Mouse (Mus musculus): Measurements from ENCODE around the gene Antxr2.

Gene Antxr2

GRCm38 (mm10) chr5:98030902-98031641, at the start of gene Antxr2:
Gene Antxr2 (minus strand): TSS chr5:98031043.
- in situ Hi-C loops (cut with MboI, MseI) = loop anchor here (10.0 to 25.0 kb wide), 2 partner anchors 134 to 919 kb away; partner anchors contain the start of genes Paqr3 and Prdm8

- in situ Hi-C loops (cut with MboI, MseI) = no loop called here
These were observed 45.8 kb upstream of the Antxr2 start for GRCm38 (mm10) chr5:98076612-98077011.

- in situ Hi-C loops (cut with MboI, MseI) = no loop called here
These were observed 38.3 kb upstream of the Antxr2 start for GRCm38 (mm10) chr5:98069191-98069590.

- in situ Hi-C loops (cut with MboI, MseI) = no loop called here
These were observed 24.4 kb upstream of the Antxr2 start for GRCm38 (mm10) chr5:98055275-98055674.

- in situ Hi-C loops (cut with MboI, MseI) = no loop called here
These were observed 24.0 kb upstream of the Antxr2 start for GRCm38 (mm10) chr5:98054834-98055233.

GRCm38 (mm10) chr5:98034928-98035327, 4.1 kb upstream of the Antxr2 start:
- in situ Hi-C loops (cut with MboI, MseI) = loop anchor here (10.0 to 25.0 kb wide), 2 partner anchors 130 to 923 kb away; partner anchors contain the start of genes Paqr3 and Prdm8

- in situ Hi-C loops (cut with MboI, MseI) = loop anchor here (10.0 to 25.0 kb wide), 2 partner anchors 131 to 922 kb away; partner anchors contain the start of genes Paqr3 and Prdm8
These were observed 3.4 kb upstream of the Antxr2 start for GRCm38 (mm10) chr5:98034207-98034606.

- in situ Hi-C loops (cut with MboI, MseI) = loop anchor here (10.0 to 25.0 kb wide), 2 partner anchors 132 to 921 kb away; partner anchors contain the start of genes Paqr3 and Prdm8
These were observed 2.1 kb upstream of the Antxr2 start for GRCm38 (mm10) chr5:98032803-98033420.

- in situ Hi-C loops (cut with MboI, MseI) = loop anchor here (10.0 to 25.0 kb wide), 2 partner anchors 135 to 918 kb away; partner anchors contain the start of genes Paqr3 and Prdm8
These were observed 547 bp downstream of the Antxr2 start for GRCm38 (mm10) chr5:98030091-98030901.

GRCm38 (mm10) chr5:98027688-98028389, 3.0 kb downstream of the Antxr2 start:
- in situ Hi-C loops (cut with MboI, MseI) = loop anchor here (10.0 to 25.0 kb wide), 2 partner anchors 916 to 1163 kb away; partner anchors contain the start of gene Paqr3

GRCm38 (mm10) chr5:98025921-98026320, 4.9 kb downstream of the Antxr2 start:
- in situ Hi-C loops (cut with MboI, MseI) = loop anchor here (10.0 to 25.0 kb wide), 2 partner anchors 914 to 1161 kb away; partner anchors contain the start of gene Paqr3

- in situ Hi-C loops (cut with MboI, MseI) = loop anchor here (10.0 kb wide), 1 partner anchor 1160 kb away; no protein-coding TSS in a partner anchor
These were observed 6.3 kb downstream of the Antxr2 start for GRCm38 (mm10) chr5:98024545-98024944.

GRCm38 (mm10) chr5:98021518-98021917, 9.3 kb downstream of the Antxr2 start:
- in situ Hi-C loops (cut with MboI, MseI) = loop anchor here (10.0 kb wide), 1 partner anchor 1157 kb away; no protein-coding TSS in a partner anchor

- in situ Hi-C loops (cut with MboI, MseI) = loop anchor here (10.0 kb wide), 1 partner anchor 1156 kb away; no protein-coding TSS in a partner anchor
These were observed 10.2 kb downstream of the Antxr2 start for GRCm38 (mm10) chr5:98020658-98021057.

- in situ Hi-C loops (cut with MboI, MseI) = no loop called here
These were observed 11.4 kb downstream of the Antxr2 start for GRCm38 (mm10) chr5:98019396-98019795.

GRCm38 (mm10) chr5:98018162-98018561, 12.7 kb downstream of the Antxr2 start:
- in situ Hi-C loops (cut with MboI, MseI) = no loop called here

- in situ Hi-C loops (cut with MboI, MseI) = no loop called here
These were observed 14.3 kb downstream of the Antxr2 start for GRCm38 (mm10) chr5:98016247-98017203.

- in situ Hi-C loops (cut with MboI, MseI) = no loop called here
These were observed 25.1 kb downstream of the Antxr2 start for GRCm38 (mm10) chr5:98005751-98006150.

GRCm38 (mm10) chr5:97999261-97999824, 31.5 kb downstream of the Antxr2 start:
- in situ Hi-C loops (cut with MboI, MseI) = no loop called here
